Mouse (Mus musculus) neural tube, embryonic 12.5 days (tissue): Measurements from ENCODE around the gene Zfp106. TPM values are rescaled to one million over a fixed set of nuclear protein-coding genes. Genes with fewer than 3 reads are reported as not detected.
"Not testable (repeated sequence)": the region's sequence is repeated elsewhere in the genome, so short reads cannot be mapped to it uniquely, and the experiment has no call there.

Experiments
- ATAC-seq: fragments of 200-750 bp; cut with Nextera tagmentation; 2 replicates; pipeline ENCODE4 v1.8.0; 2017; ENCODE audit warnings: low read depth, mild to moderate bottlenecking, moderate TSS enrichment, moderate library complexity; ENCODE audit not compliant: low FRiP score
- H3K27ac ChIP-seq: fragments of 300-500 bp; sonication (generic); 2 replicates; pipeline ENCODE4 v1.5.1; 2016
- H3K27me3 ChIP-seq: fragments of 300-500 bp; sonication (generic); replicated peaks from 2 replicates; pipeline ENCODE4 v1.6.1; 2016; ENCODE audit warnings: mild to moderate bottlenecking
- H3K36me3 ChIP-seq: fragments of 300-500 bp; sonication (generic); 2 replicates; pipeline ENCODE4 v1.6.1; 2016; ENCODE audit warnings: mild to moderate bottlenecking
- H3K4me1 ChIP-seq: fragments of 300-500 bp; sonication (generic); 2 replicates; pipeline ENCODE4 v1.6.1; 2016
- H3K4me2 ChIP-seq: fragments of 300-500 bp; sonication (generic); replicated peaks from 2 replicates; pipeline ENCODE4 v1.6.1; 2016; ENCODE audit warnings: mild to moderate bottlenecking
- H3K4me3 ChIP-seq: fragments of 300-500 bp; sonication (generic); 2 replicates; pipeline ENCODE4 v1.5.1; 2016
- H3K9ac ChIP-seq: fragments of 300-500 bp; sonication (generic); 2 replicates; pipeline ENCODE4 v1.6.1; 2016; ENCODE audit warnings: mild to moderate bottlenecking
- H3K9me3 ChIP-seq: fragments of 300-500 bp; sonication (generic); 2 replicates; pipeline ENCODE4 v1.6.1; 2016; ENCODE audit warnings: mild to moderate bottlenecking
- WGBS: fragments of 180-500 bp; shearing (Covaris S2); methylation state at CpG from one replicate; pipeline ENCODE4 v1.1.7; 2016; 5-methylcytosine and 5-hydroxymethylcytosine counted together
- polyA plus RNA-seq: library from polyadenylated mRNA; unstranded; fragments of >200 nt; fragmentation: Nextera tagmentation; extraction: Ambion mirVana; gene quantifications from 2 replicates; pipeline ENCODE4 v1.2.1, GENCODE M21; 2016

Gene Zfp106
- 47.8 and 52.2 TPM in 2 replicates for polyA plus RNA-seq

DNA sequence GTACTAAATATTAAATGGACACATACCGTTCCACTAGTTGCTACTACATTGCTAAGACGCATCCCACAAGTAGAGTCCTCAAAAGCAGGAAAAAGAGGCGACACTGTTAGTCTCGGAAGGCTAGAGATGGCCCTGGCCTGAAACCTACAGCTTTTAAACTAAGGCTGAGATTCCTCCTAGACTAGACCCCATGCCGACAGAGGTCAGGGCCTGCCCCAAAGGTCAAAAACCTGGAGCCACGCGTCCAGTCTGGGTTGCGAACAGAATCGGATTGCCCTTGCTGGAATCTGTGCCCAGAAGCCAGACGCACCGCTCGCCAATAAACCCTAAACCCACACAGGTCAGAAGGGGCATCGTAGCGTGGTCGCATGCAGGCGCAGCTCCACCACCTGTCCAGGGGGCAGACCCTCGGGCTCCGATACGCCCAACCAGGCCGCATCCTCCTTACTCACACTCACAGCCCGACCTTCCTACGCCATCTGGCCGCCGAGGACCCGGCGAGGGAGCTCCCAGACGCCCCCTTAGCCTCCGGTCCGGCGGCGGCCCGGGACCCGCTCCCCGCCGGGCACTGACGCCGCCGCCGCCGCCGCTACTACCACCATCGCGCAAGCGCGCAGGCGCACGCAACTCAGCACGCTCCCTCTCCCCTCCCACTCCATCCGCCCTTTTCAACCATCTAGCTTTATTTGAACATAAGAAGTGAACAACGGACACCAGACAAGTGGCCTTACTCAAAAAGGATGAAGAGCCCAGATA, at the start of gene Zfp106:
Zfp106 (minus strand) TSS at position 609 of the 756 bp plus-strand sequence.
- Histone ChIP-seq H3K4me2 (peak within 1 kb of the TSS; percentile 82), H3K36me3 (no peaks in the 10 kb centered on the region), H3K27me3 (no peaks in the 10 kb centered on the region), H3K9me3 (no peaks in the 10 kb centered on the region), H3K4me1 (peaks cover 15% of the 10 kb centered on the region), H3K9ac (peak within 1 kb of the TSS; percentile 92), H3K27ac (peak within 1 kb of the TSS; percentile 64; the same call in 1 of the 2 replicates), H3K4me3 (peak within 1 kb of the TSS; percentile 82)
- under 1% methylated on average over 50 of the region's 50 CpGs for WGBS
- ATAC-seq = peak; percentile 80

DNA sequence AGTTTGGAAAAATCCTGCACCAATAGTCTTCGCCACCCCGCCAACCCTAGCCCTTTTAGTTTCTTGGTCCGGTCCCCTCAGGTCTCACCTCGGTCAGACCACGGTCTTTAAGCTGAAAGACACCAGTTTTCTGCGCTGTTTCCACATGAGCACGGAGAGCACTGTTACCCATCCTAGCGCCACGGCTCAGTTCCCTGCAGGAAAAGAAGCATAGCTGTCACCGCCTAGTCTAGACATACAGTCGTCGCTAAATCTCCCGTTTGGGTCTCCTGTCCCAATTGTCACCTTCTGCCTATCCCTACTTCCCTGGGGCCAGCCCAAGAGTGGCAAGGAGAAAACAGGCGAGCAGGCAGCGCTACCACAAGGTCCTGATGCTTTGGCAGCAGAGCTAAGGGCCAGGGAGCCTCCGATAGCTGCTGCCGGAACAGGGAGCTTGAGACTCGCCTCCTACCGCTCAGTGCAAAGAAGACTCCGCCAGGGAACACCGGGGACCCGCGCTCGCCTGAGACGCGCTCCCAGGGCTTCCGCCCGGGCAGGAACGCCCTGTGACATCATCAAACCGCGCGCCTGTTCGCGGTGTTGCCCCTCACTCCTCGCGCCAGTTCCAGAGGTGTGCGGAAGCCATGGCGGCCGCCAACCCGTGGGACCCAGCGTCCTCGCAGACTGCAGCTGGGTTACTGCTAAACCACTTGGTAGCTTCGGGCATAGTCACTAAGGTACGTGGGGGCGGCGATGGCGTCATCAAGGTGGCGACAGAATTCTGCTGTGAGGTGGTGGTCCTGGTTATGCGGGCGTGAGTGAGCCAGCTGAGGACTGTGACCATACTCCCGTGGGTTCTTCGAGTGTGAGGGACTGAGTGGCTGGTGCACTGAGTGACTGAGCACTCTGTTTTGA, 45.4 kb upstream of the Zfp106 start, which contains the start of the genes Haus2 and Lrrc57:
Haus2 (plus strand) TSS at position 554 of the 894 bp plus-strand sequence.
Lrrc57 (minus strand) TSS at position 691 of the 894 bp plus-strand sequence.
- whole genome bisulfite sequencing = under 1% methylated on average over 52 of the region's 52 CpGs
- Histone ChIP-seq H3K9me3 (no peaks in the 10 kb centered on the region), H3K4me3 (peak within 1 kb of the TSS; percentile 74), H3K4me2 (peak within 1 kb of the TSS; percentile 63), H3K27me3 (no peaks in the 10 kb centered on the region), H3K4me1 (peaks cover 13% of the 10 kb centered on the region), H3K36me3 (peaks cover 12% of the 10 kb centered on the region; the same call in 1 of the 2 replicates), H3K9ac (peak within 1 kb of the TSS; percentile 71), H3K27ac (peak within 1 kb of the TSS; percentile 65; the same call in 1 of the 2 replicates)
- ATAC-seq = peak; percentile 93

DNA sequence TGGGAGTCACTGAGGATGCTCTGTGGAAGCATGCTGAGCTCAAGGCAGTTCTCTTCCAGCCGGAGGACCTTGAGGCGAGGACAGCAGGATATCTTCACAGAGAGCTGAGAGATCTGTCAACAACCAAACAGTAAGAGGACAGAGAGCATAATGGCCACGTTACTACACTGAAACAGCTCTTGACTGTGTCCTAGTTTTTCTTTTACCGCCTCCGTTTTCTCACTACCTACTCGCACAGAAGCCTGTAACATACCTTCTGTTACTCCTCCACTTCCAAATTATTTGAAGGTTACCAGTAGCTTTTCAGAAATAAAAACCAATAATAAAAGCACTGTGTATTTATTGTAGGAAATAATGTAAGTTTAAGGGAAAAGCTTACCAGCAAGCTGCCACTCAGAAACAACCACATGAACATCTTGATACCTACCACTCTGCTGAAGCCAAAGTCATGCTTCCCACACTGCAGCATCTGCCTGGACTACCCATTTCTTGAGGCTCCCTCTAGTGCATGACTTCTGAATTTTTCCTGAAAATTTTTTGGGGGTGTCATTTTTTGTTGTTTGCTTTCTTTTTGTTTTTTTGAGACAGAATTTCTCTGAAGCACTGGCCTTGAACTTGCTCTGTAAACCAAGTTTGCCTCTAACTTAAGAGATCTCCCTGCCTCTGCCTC, 42.5 kb upstream of the Zfp106 start:
- H3K9ac ChIP-seq = no peak overlapping the region
- WGBS = 84% methylated on average over 6 of the region's 6 CpGs
- no peak overlapping the region for H3K27ac ChIP-seq
- H3K4me3 ChIP-seq = no peak overlapping the region
- H3K36me3 ChIP-seq = peaks cover 18% of the 10 kb centered on the region; the same call in 1 of the 2 replicates
- ATAC-seq = no peak
- H3K4me2 ChIP-seq = no peak overlapping the region
- H3K4me1 ChIP-seq = peaks cover 13% of the 10 kb centered on the region
- H3K9me3 ChIP-seq = no peaks in the 10 kb centered on the region
- no peaks in the 10 kb centered on the region for H3K27me3 ChIP-seq

DNA sequence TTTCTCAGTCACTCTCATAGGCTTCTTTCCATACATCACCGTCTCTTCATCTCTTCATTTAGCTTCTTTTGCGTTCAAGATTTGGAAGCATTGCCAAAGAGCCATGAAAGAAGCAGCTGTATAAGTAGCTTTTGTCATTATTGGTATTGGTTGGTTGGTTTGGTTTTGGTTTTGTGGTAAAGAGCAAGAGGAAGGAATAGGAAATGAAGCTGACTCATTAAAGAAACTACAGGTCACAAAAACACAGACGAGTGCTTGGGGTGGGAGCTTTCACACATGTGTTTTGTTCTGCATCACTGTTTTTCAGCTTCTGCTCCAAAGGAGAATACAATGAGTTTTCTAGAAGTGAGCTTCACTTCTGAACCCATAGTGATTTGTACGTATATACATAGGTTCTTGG, 35.9 kb upstream of the Zfp106 start:
- no peak overlapping the region for H3K4me2 ChIP-seq
- no peaks in the 10 kb centered on the region for H3K27me3 ChIP-seq
- H3K4me3 ChIP-seq = no peak overlapping the region
- ATAC-seq = no peak
- no peaks in the 10 kb centered on the region for H3K9me3 ChIP-seq
- H3K4me1 ChIP-seq = no peaks in the 10 kb centered on the region
- H3K9ac ChIP-seq = no peak overlapping the region
- H3K36me3 ChIP-seq = peaks cover 55% of the 10 kb centered on the region
- no peak overlapping the region for H3K27ac ChIP-seq
- 93% methylated on average over 4 of the region's 4 CpGs for WGBS

DNA sequence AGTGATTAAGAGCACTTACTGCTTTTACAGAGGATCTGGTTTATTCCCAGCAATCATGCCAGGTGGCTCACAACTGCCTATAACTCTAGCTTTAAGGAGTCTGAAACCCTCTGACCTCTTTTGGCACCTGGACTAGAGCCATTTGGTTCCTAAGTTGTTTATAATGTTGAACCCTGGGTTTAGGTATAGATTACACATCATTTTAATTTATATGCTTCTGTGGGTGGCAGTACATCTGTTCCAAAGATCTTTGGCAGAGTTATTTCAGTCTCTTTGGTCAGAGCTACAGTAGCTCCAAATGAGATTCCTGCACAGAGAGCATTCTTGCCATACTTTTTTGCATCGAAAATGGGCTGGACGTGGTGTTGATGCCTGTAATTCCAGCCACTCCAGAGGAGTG, 34.1 kb upstream of the Zfp106 start:
- 90% methylated on average over 2 of the region's 2 CpGs for WGBS
- Histone ChIP-seq H3K4me1 (no peaks in the 10 kb centered on the region), H3K27ac (no peak overlapping the region), H3K27me3 (no peaks in the 10 kb centered on the region), H3K4me3 (no peak overlapping the region), H3K4me2 (no peak overlapping the region), H3K36me3 (peaks cover 55% of the 10 kb centered on the region), H3K9me3 (no peaks in the 10 kb centered on the region), H3K9ac (no peak overlapping the region)
- no peak for ATAC-seq

DNA sequence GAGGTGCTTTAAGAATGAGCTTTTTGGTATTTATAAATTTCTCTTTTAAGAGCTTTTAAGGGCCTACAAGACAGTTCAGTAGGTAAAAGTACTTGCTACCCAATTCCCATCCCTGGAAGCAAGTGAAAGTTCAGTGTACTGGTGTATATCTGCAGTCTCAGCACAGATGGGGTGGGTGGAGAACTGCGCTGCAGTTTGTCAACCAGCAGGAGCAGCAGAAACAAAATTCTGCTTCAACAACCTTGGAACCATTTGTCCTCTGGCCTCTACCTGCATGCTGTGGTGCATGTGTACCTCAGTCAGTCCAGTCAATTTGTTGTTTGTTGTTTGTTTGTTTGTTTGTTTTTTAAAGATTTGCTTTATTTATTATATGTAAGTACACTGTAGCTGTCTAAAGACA, 28.6 kb upstream of the Zfp106 start:
- H3K27me3 ChIP-seq = no peaks in the 10 kb centered on the region
- no peaks in the 10 kb centered on the region for H3K4me1 ChIP-seq
- H3K9ac ChIP-seq = no peak overlapping the region
- WGBS = 97% methylated on average over 1 of the region's 1 CpGs
- H3K27ac ChIP-seq = no peak overlapping the region
- H3K4me2 ChIP-seq = no peak overlapping the region
- H3K9me3 ChIP-seq = no peaks in the 10 kb centered on the region
- peaks cover 37% of the 10 kb centered on the region for H3K36me3 ChIP-seq
- no peak for ATAC-seq
- H3K4me3 ChIP-seq = no peak overlapping the region

DNA sequence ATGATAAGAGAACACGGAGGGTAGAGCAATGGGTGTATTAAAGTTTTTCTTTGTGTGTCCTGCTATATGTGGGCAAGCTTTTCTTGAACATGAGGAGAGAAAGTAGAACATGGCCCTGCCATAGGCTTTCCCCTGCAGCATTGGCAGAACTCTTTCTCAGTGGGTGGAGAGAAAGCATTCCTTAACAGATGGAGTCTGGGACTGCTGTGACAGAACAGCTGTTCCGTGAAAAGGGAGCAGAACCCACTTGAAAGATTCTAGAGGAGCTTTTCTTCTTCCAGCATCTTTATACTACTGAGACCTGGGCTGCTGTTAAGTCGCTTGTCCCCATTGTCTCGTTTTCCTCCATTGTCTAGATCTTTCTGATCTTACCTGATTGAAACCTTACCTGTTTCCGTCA, 26.1 kb upstream of the Zfp106 start:
- peaks cover 23% of the 10 kb centered on the region for H3K36me3 ChIP-seq
- no peak overlapping the region for H3K4me2 ChIP-seq
- no peak overlapping the region for H3K27ac ChIP-seq
- no peaks in the 10 kb centered on the region for H3K9me3 ChIP-seq
- no peaks in the 10 kb centered on the region for H3K27me3 ChIP-seq
- ATAC-seq = no peak
- H3K4me1 ChIP-seq = no peaks in the 10 kb centered on the region
- H3K9ac ChIP-seq = no peak overlapping the region
- no peak overlapping the region for H3K4me3 ChIP-seq
- 86% methylated on average over 5 of the region's 5 CpGs for WGBS

DNA sequence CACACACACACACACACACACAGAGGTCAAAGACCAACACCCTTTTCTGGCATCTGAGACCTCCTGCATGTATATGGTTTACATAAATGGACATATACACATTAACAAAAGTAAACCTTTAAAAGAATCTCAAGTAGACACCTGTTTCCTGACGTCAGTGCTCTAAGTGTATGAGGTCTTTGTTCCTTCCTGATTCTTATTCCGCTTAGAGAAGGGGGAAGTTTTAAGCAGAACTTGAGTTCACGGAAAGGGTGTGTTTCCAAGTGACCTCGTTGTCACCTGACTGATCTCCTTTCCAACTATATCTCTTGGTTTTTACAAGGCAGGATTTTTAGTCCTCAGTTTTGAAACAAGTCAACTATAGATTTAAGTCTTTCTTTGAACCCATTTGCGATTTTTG, 14.6 kb upstream of the Zfp106 start:
- Histone ChIP-seq H3K27me3 (no peaks in the 10 kb centered on the region), H3K36me3 (no peaks in the 10 kb centered on the region; the same call in 1 of the 2 replicates), H3K27ac (no peak overlapping the region), H3K9me3 (no peaks in the 10 kb centered on the region), H3K4me1 (no peaks in the 10 kb centered on the region), H3K4me3 (no peak overlapping the region), H3K4me2 (no peak overlapping the region), H3K9ac (no peak overlapping the region)
- no peak for ATAC-seq
- WGBS = 80% methylated on average over 5 of the region's 5 CpGs

DNA sequence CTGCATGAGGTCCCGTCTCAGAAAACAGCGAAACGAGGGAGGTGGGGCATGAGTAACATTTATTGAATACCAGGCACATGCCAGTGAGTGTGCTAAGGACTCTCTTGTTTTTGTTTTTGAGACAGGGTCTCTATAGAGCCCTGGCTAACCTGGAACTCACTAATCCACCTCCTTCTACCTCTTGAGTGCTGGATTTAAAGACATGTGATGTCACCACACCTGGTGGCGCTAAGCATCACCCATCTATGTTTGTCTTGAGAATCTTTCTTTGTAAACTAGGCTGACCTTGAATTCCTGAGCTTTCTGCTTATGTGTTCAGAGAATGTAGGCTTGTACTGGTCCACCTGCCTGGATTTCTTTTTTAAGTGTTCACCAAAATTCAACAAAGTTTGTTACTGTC, 14.2 kb upstream of the Zfp106 start:
- H3K27ac ChIP-seq = no peak overlapping the region
- H3K27me3 ChIP-seq = no peaks in the 10 kb centered on the region
- H3K4me1 ChIP-seq = no peaks in the 10 kb centered on the region
- no peak overlapping the region for H3K9ac ChIP-seq
- H3K9me3 ChIP-seq = no peaks in the 10 kb centered on the region
- H3K4me3 ChIP-seq = no peak overlapping the region
- ATAC-seq = no peak
- H3K4me2 ChIP-seq = no peak overlapping the region
- 85% methylated on average over 4 of the region's 4 CpGs for WGBS
- no peaks in the 10 kb centered on the region for H3K36me3 ChIP-seq

DNA sequence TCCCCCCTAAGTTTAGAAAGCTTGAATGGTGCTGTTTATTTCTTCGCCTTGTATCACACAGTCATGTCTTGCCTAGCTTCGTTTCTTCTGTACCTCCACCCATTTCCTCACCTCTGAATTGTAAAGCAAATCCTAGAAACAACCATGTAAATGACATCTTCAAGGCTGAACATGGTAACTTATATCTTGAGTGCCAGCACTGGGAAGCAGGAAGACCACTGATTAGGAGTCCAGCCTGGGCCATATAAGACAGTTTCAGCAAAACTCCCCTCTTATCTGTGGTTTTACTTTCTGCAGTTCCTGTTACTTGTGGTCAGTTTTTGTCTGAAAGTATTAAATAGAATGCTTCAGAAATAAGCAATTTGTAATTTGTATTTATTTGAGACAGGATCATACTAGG, 12.3 kb upstream of the Zfp106 start:
- 88% methylated on average over 2 of the region's 2 CpGs for WGBS

DNA sequence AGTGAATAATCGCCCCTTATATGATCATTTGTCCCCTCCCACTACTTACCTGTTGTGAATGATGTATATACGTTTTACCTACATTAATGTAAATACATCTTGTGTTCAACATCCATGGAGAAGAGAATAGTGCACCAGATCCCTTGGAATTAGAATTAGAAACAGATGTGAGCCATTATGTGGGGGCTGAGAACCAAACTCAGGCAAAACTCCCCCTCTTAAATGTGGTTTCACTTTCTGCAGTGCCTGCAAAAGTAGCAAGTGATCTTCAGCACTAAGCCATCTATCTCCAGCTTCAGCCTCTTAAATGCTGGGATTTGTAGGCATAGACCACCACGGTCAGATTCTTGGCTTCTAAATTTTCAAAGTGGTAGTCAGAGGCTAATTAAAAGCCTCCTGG, 11.5 kb upstream of the Zfp106 start:
- H3K4me3 ChIP-seq = no peak overlapping the region
- no peak overlapping the region for H3K9ac ChIP-seq
- no peaks in the 10 kb centered on the region for H3K27me3 ChIP-seq
- ATAC-seq = no peak
- 82% methylated on average over 3 of the region's 3 CpGs for WGBS
- H3K4me1 ChIP-seq = no peaks in the 10 kb centered on the region
- no peaks in the 10 kb centered on the region for H3K9me3 ChIP-seq
- H3K36me3 ChIP-seq = peaks cover 6% of the 10 kb centered on the region; the same call in 1 of the 2 replicates
- H3K27ac ChIP-seq = no peak overlapping the region
- H3K4me2 ChIP-seq = no peak overlapping the region

More for the DNA sequence above, 12.3 kb upstream of the Zfp106 start:
- Histone ChIP-seq H3K36me3 (peaks cover 6% of the 10 kb centered on the region; the same call in 1 of the 2 replicates), H3K4me1 (no peaks in the 10 kb centered on the region), H3K27ac (no peak overlapping the region), H3K4me2 (no peak overlapping the region), H3K9ac (no peak overlapping the region), H3K9me3 (no peaks in the 10 kb centered on the region), H3K27me3 (no peaks in the 10 kb centered on the region), H3K4me3 (no peak overlapping the region)
- ATAC-seq = no peak

DNA sequence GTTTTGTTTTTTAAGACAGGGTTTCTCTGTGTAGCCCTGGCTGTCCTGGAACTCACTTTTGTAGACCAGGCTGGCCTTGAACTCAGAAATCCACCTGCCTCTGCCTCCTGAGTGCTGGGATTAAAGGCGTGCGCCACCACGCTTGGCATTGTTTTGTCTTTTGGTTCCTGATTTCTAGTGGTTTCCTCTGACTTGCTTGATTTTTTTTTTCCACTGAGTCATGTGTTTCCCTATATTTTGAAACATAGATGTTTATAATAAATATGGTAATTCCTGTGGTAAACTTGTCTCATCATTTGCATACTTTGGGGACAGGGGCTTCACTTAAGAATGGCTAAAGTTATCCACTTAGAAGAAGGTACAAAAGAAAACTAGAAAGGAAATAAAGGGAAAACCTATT, 8.5 kb upstream of the Zfp106 start:
- not testable (repeated sequence) for H3K9me3 ChIP-seq, H3K27me3 ChIP-seq, H3K4me3 ChIP-seq, H3K27ac ChIP-seq, ATAC-seq, H3K36me3 ChIP-seq, H3K9ac ChIP-seq, H3K4me2 ChIP-seq
- WGBS = 92% methylated on average over 3 of the region's 3 CpGs
- peaks cover 11% of the 10 kb centered on the region for H3K4me1 ChIP-seq
